Mouse (Mus musculus) midbrain, embryonic 16.5 days (tissue): ENCODE measurements around the gene LTO1. TPM values are rescaled to one million over a fixed set of nuclear protein-coding genes. Genes with fewer than 3 reads are reported as not detected.
"Not testable (repeated sequence)": the region's sequence is repeated elsewhere in the genome, so short reads cannot be mapped to it uniquely, and the experiment has no call there.

ENCODE experiments used
- ATAC-seq: fragments of 200-750 bp; cut with Nextera tagmentation; 2 replicates; pipeline ENCODE4 v1.8.0; 2017; ENCODE audit warnings: moderate TSS enrichment
- H3K27ac ChIP-seq: fragments of 300-500 bp; sonication (generic); 2 replicates; pipeline ENCODE4 v1.5.1; 2014; ENCODE audit warnings: mild to moderate bottlenecking, low read length, mixed read lengths
- H3K27me3 ChIP-seq: fragments of 300-500 bp; sonication (generic); 2 replicates; pipeline ENCODE4 v1.6.1; 2014; ENCODE audit warnings: low read depth, low read length, mixed read lengths; ENCODE audit not compliant: control insufficient read depth, insufficient read depth
- H3K36me3 ChIP-seq: fragments of 300-500 bp; sonication (generic); 2 replicates; pipeline ENCODE4 v1.6.1; 2014; ENCODE audit warnings: mild to moderate bottlenecking, low read length, moderate library complexity, mixed read lengths; ENCODE audit not compliant: control insufficient read depth, insufficient read depth
- H3K4me1 ChIP-seq: fragments of 300-500 bp; sonication (generic); 2 replicates; pipeline ENCODE4 v1.6.1; 2014; ENCODE audit warnings: mild to moderate bottlenecking, low read length, mixed read lengths; ENCODE audit not compliant: control insufficient read depth, insufficient read depth
- H3K4me2 ChIP-seq: fragments of 300-500 bp; sonication (generic); 2 replicates; pipeline ENCODE4 v1.6.1; 2014; ENCODE audit warnings: mild to moderate bottlenecking, low read length, mixed read lengths
- H3K4me3 ChIP-seq: fragments of 300-500 bp; sonication (generic); 2 replicates; pipeline ENCODE4 v1.5.1; 2014; ENCODE audit warnings: low read depth, mild to moderate bottlenecking, low read length, moderate library complexity, mixed read lengths
- H3K9ac ChIP-seq: fragments of 300-500 bp; sonication (generic); 2 replicates; pipeline ENCODE4 v1.6.1; 2014; ENCODE audit warnings: low read depth, low read length, mixed read lengths
- H3K9me3 ChIP-seq: fragments of 300-500 bp; sonication (generic); replicated peaks from 2 replicates; pipeline ENCODE4 v1.6.1; 2014; ENCODE audit warnings: mild to moderate bottlenecking, low read length, mixed read lengths; ENCODE audit not compliant: control insufficient read depth, poor library complexity, severe bottlenecking
- WGBS: fragments of 180-500 bp; shearing (Covaris S2); extraction: QIAGEN DNeasy Blood & Tissue Kit; methylation state at CpG from one replicate; pipeline ENCODE4 v1.1.7; 2014; 5-methylcytosine and 5-hydroxymethylcytosine counted together
- polyA plus RNA-seq: library from polyadenylated mRNA; unstranded; fragments of >200 nt; fragmentation: Nextera tagmentation; extraction: Ambion mirVana; gene quantifications from 2 replicates; pipeline ENCODE4 v1.2.1, GENCODE M21; 2015

LTO1 gene
- polyA plus RNA-seq, 1 experiment from 2014 or later: 31.1 TPM

- ATAC-seq: no peak
- 19% methylated on average over 6 of the region's 6 CpGs for WGBS
- Histone ChIP-seq H3K4me3 (no peak overlapping the region; the same call in 1 of the 2 replicates), H3K27me3 (peaks cover 17% of the 10 kb centered on the region), H3K4me2 (peak overlapping the region; percentile 3; the same call in 1 of the 2 replicates), H3K4me1 (peaks cover 21% of the 10 kb centered on the region), H3K36me3 (no peaks in the 10 kb centered on the region), H3K9ac (no peak overlapping the region), H3K27ac (no peak overlapping the region), H3K9me3 (no peaks in the 10 kb centered on the region)
Measured at GRCm38 (mm10) chr7:144898506-144898905, 16.4 kb upstream of the LTO1 start.

- not testable (repeated sequence) for ATAC-seq, H3K4me1 ChIP-seq, H3K4me3 ChIP-seq, H3K9ac ChIP-seq, H3K27me3 ChIP-seq, H3K36me3 ChIP-seq, H3K27ac ChIP-seq, H3K4me2 ChIP-seq, H3K9me3 ChIP-seq
- WGBS: 94% methylated on average over 3 of the region's 3 CpGs
Measured at GRCm38 (mm10) chr7:144905514-144905913, 9.4 kb upstream of the LTO1 start.

- no peak overlapping the region for H3K27ac ChIP-seq
- H3K4me3 ChIP-seq: peak overlapping the region; percentile 13; the same call in 1 of the 2 replicates
- H3K4me2 ChIP-seq: peak overlapping the region; percentile 50
- peak; percentile 59; the same call in 1 of the 2 replicates for ATAC-seq
- no peaks in the 10 kb centered on the region for H3K27me3 ChIP-seq
- no peaks in the 10 kb centered on the region for H3K36me3 ChIP-seq
- 0 out of 2 replicates have a peak overlapping the region, but pooled peaks have one; percentile 41 for H3K9ac ChIP-seq
- 11% methylated on average over 28 of the region's 28 CpGs for WGBS
- H3K4me1 ChIP-seq: no peaks in the 10 kb centered on the region
- H3K9me3 ChIP-seq: no peaks in the 10 kb centered on the region
Measured at GRCm38 (mm10) chr7:144906708-144907397, 8.0 kb upstream of the LTO1 start.

GRCm38 (mm10) chr7:144907793-144908192 lies 7.1 kb upstream of the LTO1 start:
- 16% methylated on average over 8 of the region's 8 CpGs for WGBS
- Histone ChIP-seq H3K27ac (no peak overlapping the region), H3K4me2 (no peak overlapping the region), H3K9ac (no peak overlapping the region), H3K27me3 (no peaks in the 10 kb centered on the region), H3K4me3 (no peak overlapping the region), H3K36me3 (no peaks in the 10 kb centered on the region), H3K9me3 (no peaks in the 10 kb centered on the region), H3K4me1 (no peaks in the 10 kb centered on the region)
- ATAC-seq: no peak

- Histone ChIP-seq H3K4me1 (no peaks in the 10 kb centered on the region), H3K27ac (no peak overlapping the region), H3K27me3 (no peaks in the 10 kb centered on the region), H3K4me3 (no peak overlapping the region), H3K4me2 (peak overlapping the region; percentile 29; the same call in 1 of the 2 replicates), H3K36me3 (no peaks in the 10 kb centered on the region), H3K9me3 (no peaks in the 10 kb centered on the region), H3K9ac (no peak overlapping the region)
- peak; percentile 68 for ATAC-seq
- 28% methylated on average over 7 of the region's 7 CpGs for WGBS
Measured at GRCm38 (mm10) chr7:144908705-144909104, 6.2 kb upstream of the LTO1 start.

GRCm38 (mm10) chr7:144911121-144911520 lies 3.8 kb upstream of the LTO1 start:
- Histone ChIP-seq H3K27ac (no peak overlapping the region), H3K36me3 (no peaks in the 10 kb centered on the region), H3K4me2 (no peak overlapping the region), H3K9ac (no peak overlapping the region), H3K27me3 (no peaks in the 10 kb centered on the region), H3K4me1 (peaks cover 6% of the 10 kb centered on the region), H3K4me3 (no peak overlapping the region), H3K9me3 (no peaks in the 10 kb centered on the region)
- ATAC-seq: no peak
- WGBS: 93% methylated on average over 1 of the region's 1 CpGs

GRCm38 (mm10) chr7:144912897-144913296 lies 2.0 kb upstream of the LTO1 start:
- Histone ChIP-seq H3K4me3 (no peak overlapping the region), H3K27me3 (no peaks in the 10 kb centered on the region), H3K9ac (no peak overlapping the region), H3K4me1 (peaks cover 11% of the 10 kb centered on the region), H3K27ac (no peak overlapping the region), H3K4me2 (no peak overlapping the region), H3K36me3 (no peaks in the 10 kb centered on the region; the same call in 1 of the 2 replicates), H3K9me3 (no peaks in the 10 kb centered on the region)
- ATAC-seq: no peak
- 64% methylated on average over 4 of the region's 4 CpGs for WGBS

- Histone ChIP-seq H3K27me3 (no peaks in the 10 kb centered on the region), H3K36me3 (peaks cover 6% of the 10 kb centered on the region; the same call in 1 of the 2 replicates), H3K27ac (peak overlapping the region; percentile 80), H3K9ac (peak overlapping the region; percentile 86), H3K9me3 (no peaks in the 10 kb centered on the region), H3K4me2 (peak overlapping the region; percentile 59), H3K4me3 (peak overlapping the region; percentile 91), H3K4me1 (peaks cover 11% of the 10 kb centered on the region)
- ATAC-seq: peak; percentile 93
- WGBS: 8% methylated on average over 17 of the region's 17 CpGs
Measured at GRCm38 (mm10) chr7:144914296-144914947, 478 bp upstream of the LTO1 start.

GRCm38 (mm10) chr7:144918823-144919222 lies 3.9 kb downstream of the LTO1 start:
- Histone ChIP-seq H3K9me3 (no peaks in the 10 kb centered on the region), H3K27ac (no peak overlapping the region), H3K4me2 (no peak overlapping the region), H3K9ac (no peak overlapping the region), H3K27me3 (no peaks in the 10 kb centered on the region), H3K36me3 (peaks cover 8% of the 10 kb centered on the region), H3K4me3 (no peak overlapping the region), H3K4me1 (peaks cover 11% of the 10 kb centered on the region)
- ATAC-seq: no peak
- WGBS: 89% methylated on average over 1 of the region's 1 CpGs
